Mouse (Mus musculus) limb, embryonic 14.5 days (tissue): ENCODE data around the gene Inhbe. TPM values are rescaled to one million over a fixed set of nuclear protein-coding genes. Genes with fewer than 3 reads are reported as not detected.

Experiments
- ATAC-seq: fragments of 200-750 bp; cut with Nextera tagmentation; 2 replicates; pipeline ENCODE4 v1.8.0; 2017; ENCODE audit warnings: low read depth, moderate number of reproducible peaks, moderate TSS enrichment; ENCODE audit not compliant: low FRiP score
- DNase-seq: peaks from one replicate; pipeline ENCODE4 v3.0.0-alpha.2; 2015; ENCODE audit warnings: low spot score
- H3K27ac ChIP-seq: fragments of 300-500 bp; sonication (generic); replicated peaks from 2 replicates; pipeline ENCODE4 v1.5.1; 2014; ENCODE audit warnings: low read depth, mild to moderate bottlenecking, low read length, moderate library complexity, mixed read lengths
- H3K27me3 ChIP-seq: fragments of 300-500 bp; sonication (generic); 2 replicates; pipeline ENCODE4 v1.6.1; 2014; ENCODE audit warnings: low read length, mixed read lengths; ENCODE audit not compliant: control insufficient read depth, insufficient read depth
- H3K36me3 ChIP-seq: fragments of 300-500 bp; sonication (generic); 2 replicates; pipeline ENCODE4 v1.6.1; 2014; ENCODE audit warnings: mild to moderate bottlenecking, low read length, moderate library complexity, mixed read lengths; ENCODE audit not compliant: control insufficient read depth, insufficient read depth
- H3K4me1 ChIP-seq: fragments of 300-500 bp; sonication (generic); 2 replicates; pipeline ENCODE4 v1.6.1; 2014; ENCODE audit warnings: antibody characterized with exemption, low read length, mixed read lengths; ENCODE audit not compliant: control insufficient read depth, insufficient read depth
- H3K4me2 ChIP-seq: fragments of 300-500 bp; sonication (generic); replicated peaks from 2 replicates; pipeline ENCODE4 v1.6.1; 2014; ENCODE audit warnings: low read depth, mild to moderate bottlenecking, low read length, moderate library complexity; ENCODE audit not compliant: severe bottlenecking
- H3K4me3 ChIP-seq: fragments of 300-500 bp; sonication (generic); replicated peaks from 2 replicates; pipeline ENCODE4 v1.5.1; 2014; ENCODE audit warnings: low read length
- H3K9ac ChIP-seq: fragments of 300-500 bp; sonication (generic); 2 replicates; pipeline ENCODE4 v1.6.1; 2014; ENCODE audit warnings: mild to moderate bottlenecking, low read depth, low read length, moderate library complexity; ENCODE audit not compliant: severe bottlenecking
- H3K9me3 ChIP-seq: fragments of 300-500 bp; sonication (generic); 2 replicates; pipeline ENCODE4 v1.6.1; 2016; ENCODE audit warnings: low read length; ENCODE audit not compliant: control insufficient read depth
- POLR2A ChIP-seq: fragments of 200-500 bp; IDR thresholded peaks from 2 replicates; pipeline ENCODE4 v1.8.0; 2012; ENCODE audit warnings: inconsistent platforms, mild to moderate bottlenecking, moderate library complexity, borderline replicate concordance; ENCODE audit not compliant: insufficient read depth, insufficient read length; ENCODE audit errors: extremely low read depth
- WGBS: fragments of 180-500 bp; shearing (Covaris S2); extraction: QIAGEN DNeasy Blood & Tissue Kit; methylation state at CpG from one replicate; pipeline ENCODE4 v1.1.7; 2014; 5-methylcytosine and 5-hydroxymethylcytosine counted together
- polyA plus RNA-seq, 2 experiments: library from polyadenylated mRNA; depleted of rRNA in 1 of 2; stranded (reverse) in 1 of 2; unstranded in 1 of 2; fragments of >200 nt; fragmentation: Nextera tagmentation in 1 of 2; extraction: Ambion mirVana in 1 of 2; gene quantifications; 2 replicates each; pipeline versions ENCODE4 v1.2.1 to v1.2.3; 2012 to 2014

The Inhbe gene
- polyA plus RNA-seq, 2 experiments = not detected

DNA sequence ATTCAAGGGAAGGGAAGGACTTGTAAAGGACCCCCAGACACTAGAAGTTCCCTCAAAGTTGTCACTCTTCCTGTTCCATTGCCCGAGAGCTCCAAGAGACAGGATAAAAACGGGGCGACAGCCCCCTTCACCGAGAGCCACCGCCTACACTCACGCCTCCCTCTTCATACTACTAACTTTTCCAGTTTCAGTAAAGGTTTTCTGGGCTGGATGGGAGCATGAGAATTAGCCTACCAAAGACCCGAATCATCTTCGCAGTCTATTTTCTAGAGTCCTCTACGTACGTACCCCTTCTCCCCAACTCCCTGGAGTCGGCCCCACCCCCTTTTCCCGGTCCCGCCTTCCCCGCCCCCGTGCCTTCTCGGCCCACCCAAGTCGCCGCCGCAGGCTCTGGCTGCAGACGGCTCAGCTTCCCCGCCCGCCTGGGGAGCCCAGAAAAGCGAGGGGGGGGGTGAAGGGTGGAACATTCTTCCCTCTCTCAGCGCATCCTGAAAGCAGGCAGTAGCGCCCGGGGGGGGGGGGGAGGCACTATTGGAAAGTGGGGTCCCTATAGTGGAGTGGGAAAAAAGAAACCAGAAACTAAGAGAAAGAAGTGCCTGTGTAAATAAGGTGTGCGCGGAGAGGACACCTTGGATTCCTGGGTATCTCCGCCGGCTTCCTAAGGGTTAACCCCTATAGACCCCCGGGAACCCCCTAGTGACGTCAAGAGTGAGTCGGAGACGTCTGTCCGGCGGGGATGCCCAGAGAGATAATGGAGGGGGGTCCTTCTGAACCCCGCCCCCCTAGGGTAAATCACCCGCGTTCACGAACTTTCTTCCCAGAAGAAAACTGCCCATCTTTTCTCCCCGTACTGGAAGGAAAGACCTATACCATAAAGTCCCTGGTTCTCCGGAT lies 14.3 kb downstream of the Inhbe start:
- no peaks in the 10 kb centered on the region for H3K4me1 ChIP-seq
- peak overlapping the region; percentile 59 for H3K9ac ChIP-seq
- WGBS = under 1% methylated on average over 40 of the region's 42 CpGs
- no peaks in the 10 kb centered on the region for H3K27me3 ChIP-seq
- ATAC-seq (peak; percentile 62), DNase-seq (peak; percentile 79)
- peak overlapping the region; percentile 50 for H3K4me3 ChIP-seq
- peaks cover 29% of the 10 kb centered on the region for H3K36me3 ChIP-seq
- no peak for TF ChIP-seq POLR2A
- H3K9me3 ChIP-seq = no peaks in the 10 kb centered on the region
- H3K4me2 ChIP-seq = peak overlapping the region; percentile 92
- H3K27ac ChIP-seq = peak overlapping the region; percentile 95

DNA sequence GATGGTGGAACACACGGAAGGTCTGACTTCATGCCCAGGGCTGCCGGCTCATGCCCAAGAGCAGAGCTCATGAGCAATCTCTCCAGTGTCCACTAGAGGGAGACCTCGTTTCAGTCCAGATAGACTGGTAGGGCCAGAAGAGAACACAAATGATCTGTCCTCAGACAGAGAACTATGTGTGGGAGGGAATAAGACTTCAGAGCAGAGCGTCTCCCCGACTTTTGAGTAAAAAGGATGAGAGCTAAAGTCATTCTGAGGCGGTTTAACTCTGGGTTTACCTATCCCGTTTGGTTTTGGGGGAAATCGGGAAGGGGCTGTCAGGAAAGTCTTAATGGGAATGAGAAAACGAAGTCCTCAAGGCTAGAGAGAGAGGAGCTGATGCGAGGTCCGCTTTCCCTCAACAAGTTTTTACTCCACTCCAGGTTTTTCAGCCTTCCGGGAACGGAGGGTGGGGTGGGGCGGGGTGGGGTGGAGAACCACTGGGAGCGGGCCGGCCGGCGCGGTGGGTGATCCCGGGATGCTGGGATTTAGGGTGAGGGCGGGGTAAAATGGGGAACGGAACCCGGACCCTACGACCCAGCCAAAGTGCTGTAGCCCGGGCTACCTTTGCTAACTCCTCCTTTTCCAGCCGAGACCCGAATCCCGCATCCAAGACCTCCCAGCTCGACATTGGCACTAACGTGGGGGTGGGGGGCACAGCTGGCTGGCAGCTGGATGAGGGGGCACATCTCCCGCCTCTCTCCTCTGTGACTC lies 15.1 kb downstream of the Inhbe start:
- Histone ChIP-seq H3K27me3 (no peaks in the 10 kb centered on the region), H3K36me3 (peaks cover 33% of the 10 kb centered on the region), H3K9ac (peak overlapping the region; percentile 59), H3K4me1 (no peaks in the 10 kb centered on the region), H3K27ac (peak overlapping the region; percentile 95), H3K4me2 (peak overlapping the region; percentile 92), H3K4me3 (peak overlapping the region; percentile 50), H3K9me3 (no peaks in the 10 kb centered on the region)
- DNase-seq (peak; percentile 96), ATAC-seq (peak; percentile 74)
- under 1% methylated on average over 31 of the region's 31 CpGs for WGBS
- peak; percentile 47; the same call in 1 of the 2 replicates for TF ChIP-seq POLR2A

DNA sequence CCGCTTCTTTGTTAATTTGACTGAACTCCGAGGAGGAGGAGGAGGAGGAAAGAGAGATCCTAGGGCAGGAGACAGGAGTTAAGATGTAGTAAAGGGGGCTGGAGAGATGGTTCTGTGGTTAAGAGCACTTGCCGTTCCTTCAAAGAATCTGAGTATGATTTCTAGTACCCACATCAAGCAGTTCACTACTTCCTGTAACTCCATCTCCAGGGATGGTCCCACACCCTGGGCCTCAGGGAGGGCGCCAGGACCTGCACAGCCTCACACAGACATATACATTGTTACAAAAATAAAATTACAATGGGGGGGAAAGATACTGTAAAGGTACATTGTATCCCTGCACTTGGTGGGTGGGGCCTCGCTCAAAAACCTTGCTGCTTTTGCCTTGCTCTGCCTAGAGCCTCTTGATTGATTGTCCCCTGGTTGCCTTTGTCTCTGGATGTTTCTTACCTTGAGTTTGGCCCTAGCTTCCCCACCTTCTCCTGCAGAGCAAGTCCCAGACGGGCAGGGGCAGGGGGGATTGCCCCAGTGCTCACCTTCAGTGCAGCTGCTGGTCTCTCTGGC lies 16.6 kb downstream of the Inhbe start:
- peaks cover 48% of the 10 kb centered on the region for H3K36me3 ChIP-seq

DNA sequence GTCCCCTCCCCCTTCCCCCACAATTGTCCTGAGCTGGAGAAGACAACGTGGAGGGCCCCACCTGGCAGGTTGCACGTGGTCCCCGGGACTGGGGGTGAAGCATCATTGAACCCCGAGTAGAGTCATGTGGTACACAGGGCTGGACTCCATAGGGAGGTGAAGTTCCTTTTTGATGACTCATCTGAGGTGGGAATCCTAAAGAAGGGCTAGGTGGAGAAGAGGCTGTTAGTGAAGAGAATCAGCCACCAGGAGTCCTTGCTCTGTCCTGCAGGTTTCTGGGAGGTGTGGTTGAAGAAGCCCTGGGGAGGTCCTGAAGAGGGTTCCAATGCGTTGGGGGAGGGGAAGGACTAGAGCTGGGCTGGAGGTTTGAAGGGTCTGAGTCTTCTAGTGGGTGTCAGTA lies 17.3 kb downstream of the Inhbe start:
- H3K9me3 ChIP-seq = no peaks in the 10 kb centered on the region
- no peak overlapping the region for H3K4me3 ChIP-seq
- no peak for TF ChIP-seq POLR2A
- 76% methylated on average over 5 of the region's 5 CpGs for WGBS
- no peak overlapping the region for H3K4me2 ChIP-seq
- H3K9ac ChIP-seq = no peak overlapping the region
- DNase-seq (no peak), ATAC-seq (no peak)
- H3K36me3 ChIP-seq = peaks cover 54% of the 10 kb centered on the region
- no peaks in the 10 kb centered on the region for H3K4me1 ChIP-seq
- H3K27ac ChIP-seq = no peak overlapping the region
- no peaks in the 10 kb centered on the region for H3K27me3 ChIP-seq

More for the DNA sequence above, 16.6 kb downstream of the Inhbe start:
- no peaks in the 10 kb centered on the region for H3K4me1 ChIP-seq
- no peak overlapping the region for H3K9ac ChIP-seq
- 79% methylated on average over 6 of the region's 6 CpGs for WGBS
- DNase-seq = no peak
- H3K27me3 ChIP-seq = no peaks in the 10 kb centered on the region
- TF ChIP-seq POLR2A = no peak
- no peak overlapping the region for H3K4me3 ChIP-seq
- H3K4me2 ChIP-seq = no peak overlapping the region
- no peak overlapping the region for H3K27ac ChIP-seq
- no peak for ATAC-seq
- no peaks in the 10 kb centered on the region for H3K9me3 ChIP-seq

DNA sequence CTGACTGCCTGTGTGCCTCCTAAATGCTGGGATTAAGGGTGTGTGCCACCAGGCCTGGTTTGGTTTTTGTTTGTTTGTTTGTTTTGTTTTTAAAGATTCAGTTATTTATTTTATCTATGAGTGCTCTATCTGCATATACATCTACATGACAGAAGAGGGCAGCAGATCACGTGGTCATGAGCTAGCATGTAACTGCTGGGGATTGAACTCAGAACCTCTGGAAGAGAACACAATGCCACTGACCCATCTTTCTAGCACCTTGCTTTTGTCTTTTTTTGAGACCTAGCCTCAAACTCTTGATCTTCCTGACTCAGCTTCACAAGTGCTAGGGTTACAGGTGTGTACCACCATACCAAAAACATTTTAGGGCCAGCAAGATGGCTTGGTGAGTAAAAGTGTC lies 18.9 kb downstream of the Inhbe start:
- Histone ChIP-seq H3K4me2 (no peak overlapping the region), H3K9me3 (no peaks in the 10 kb centered on the region), H3K36me3 (peaks cover 69% of the 10 kb centered on the region), H3K27ac (no peak overlapping the region), H3K9ac (no peak overlapping the region), H3K4me3 (no peak overlapping the region), H3K4me1 (no peaks in the 10 kb centered on the region), H3K27me3 (no peaks in the 10 kb centered on the region)
- DNase-seq (no peak), ATAC-seq (no peak)
- no peak for TF ChIP-seq POLR2A
- WGBS = 83% methylated on average over 1 of the region's 1 CpGs
